ENCODE assay signal across 8 mouse cellular contexts in genomic region chr19:36679028-36679820, GRCm38 (mm10). TPM values are rescaled to one million over a fixed set of nuclear protein-coding genes. Genes with fewer than 3 reads are reported as not detected.
DNase-seq lines count a peak whose midpoint lies in the region; ATAC-seq lines count a peak whose summit lies in the region.

No protein-coding gene starts in this region.

- H3K4me1 ChIP-seq in brown adipose tissue, adult 24 weeks (ENCODE audit: control insufficient read depth, insufficient read depth, insufficient read length, low read length), result peaks cover 18% of the 10 kb centered on the region
- peaks cover 16% of the 10 kb centered on the region for H3K4me1 ChIP-seq in forebrain, embryonic 15.5 days
- peaks cover 26% of the 10 kb centered on the region; the same call in 1 of the 2 replicates for H3K4me1 ChIP-seq in limb, embryonic 15.5 days

- H3K9ac ChIP-seq in forebrain, embryonic 15.5 days (replicated peaks), result no peak overlapping the region
- no peak overlapping the region for H3K9ac ChIP-seq in limb, embryonic 15.5 days

- H3K27ac ChIP-seq in brown adipose tissue, adult 24 weeks (replicated peaks; ENCODE audit: low read depth, low read length), result peak overlapping the region; percentile 33; the same call in 1 of the 2 replicates
- 0 out of 2 replicates have a peak overlapping the region, but pooled peaks have one; percentile 28 for H3K27ac ChIP-seq in forebrain, embryonic 15.5 days (replicated peaks)
- peak overlapping the region; percentile 58 for H3K27ac ChIP-seq in limb, embryonic 15.5 days

- no peak for ATAC-seq in forebrain, embryonic 15.5 days (replicated peaks)
- ATAC-seq in limb, embryonic 15.5 days (ENCODE audit: insufficient number of reproducible peaks, low FRiP score, low TSS enrichment, low read depth), result no peak

- 16% methylated on average over 4 of the region's 4 CpGs for WGBS in forebrain, embryonic 15.5 days
- WGBS in limb, embryonic 15.5 days, result 24% methylated on average over 4 of the region's 4 CpGs

- peak; percentile 69 to 76 for DNase-seq in heart, adult 18-20 months
- DNase-seq in heart, adult 8-10 months (ENCODE audit: low spot score), result no peak
- no peak for DNase-seq in frontal cortex, postnatal 25 days (ENCODE audit: low spot score in 2 of 2)
- no peak for DNase-seq in frontal cortex, postnatal 14 days (ENCODE audit: low spot score in 2 of 2)
- DNase-seq in adipocyte (ENCODE audit: low spot score), result no peak

- H3K36me3 ChIP-seq in forebrain, embryonic 15.5 days, result no peaks in the 10 kb centered on the region
- no peaks in the 10 kb centered on the region for H3K36me3 ChIP-seq in limb, embryonic 15.5 days

- no peak overlapping the region for H3K4me2 ChIP-seq in forebrain, embryonic 15.5 days (replicated peaks)
- H3K4me2 ChIP-seq in limb, embryonic 15.5 days, result no peak overlapping the region

- H3K9me3 ChIP-seq in forebrain, embryonic 15.5 days, result no peaks in the 10 kb centered on the region
- no peaks in the 10 kb centered on the region for H3K9me3 ChIP-seq in limb, embryonic 15.5 days

- H3K4me3 ChIP-seq in brown adipose tissue, adult 24 weeks (ENCODE audit: insufficient read depth, low read depth, low read length), result no peak overlapping the region
- H3K4me3 ChIP-seq in forebrain, embryonic 15.5 days, result no peak overlapping the region
- no peak overlapping the region for H3K4me3 ChIP-seq in limb, embryonic 15.5 days

- H3K27me3 ChIP-seq in forebrain, embryonic 15.5 days, result no peaks in the 10 kb centered on the region
- H3K27me3 ChIP-seq in limb, embryonic 15.5 days, result no peaks in the 10 kb centered on the region

RNA-seq across cellular contexts. Expression of gene Ppp1r3c, which starts 57.2 kb away (rescaled TPM):
- 100 to 1,000 TPM; 159 to 201 TPM for total RNA-seq in heart, adult 18-20 months (2021)
- 100 to 1,000 TPM in 2 of 4 experiments, 10 to 100 TPM in 2; 82.2 to 179 (median 102) TPM for total RNA-seq in heart, adult 8-10 months (2022)
- 88.4 and 124 TPM in 2 replicates for polyA plus RNA-seq in brown adipose tissue, adult 24 weeks (2012; ENCODE audit: insufficient read depth, insufficient read length, missing spikeins)
- 6.3 and 8.2 TPM in 2 replicates for polyA plus RNA-seq in forebrain, embryonic 15.5 days (2015; fragmentation: Nextera tagmentation; extraction: Ambion mirVana)
- 20.6 and 21.4 TPM in 2 replicates for polyA plus RNA-seq in limb, embryonic 15.5 days (2015; fragmentation: Nextera tagmentation; extraction: Ambion mirVana)

Comparison
In these comparisons a context has a peak if more than half of its experiments do, and no peak if none do; other contexts are left out.
1. DNase-seq: peak in heart, adult 18-20 months (2 of 2); none in heart, adult 8-10 months (single experiment), frontal cortex, postnatal 25 days (0 of 2), frontal cortex, postnatal 14 days (0 of 2) and adipocyte (single experiment).
2. Peak in every context shown above with its lines, with median percentiles within 50 percentile points of each other: H3K27ac ChIP-seq.